Mouse (Mus musculus): Measurements from ENCODE around the gene Serinc3. TPM values are rescaled to one million over a fixed set of nuclear protein-coding genes. Genes with fewer than 3 reads are reported as not detected.

Serinc3 gene
- polyA plus RNA-seq, 1 experiment from 2014 or later, result 53.0 TPM

DNA sequence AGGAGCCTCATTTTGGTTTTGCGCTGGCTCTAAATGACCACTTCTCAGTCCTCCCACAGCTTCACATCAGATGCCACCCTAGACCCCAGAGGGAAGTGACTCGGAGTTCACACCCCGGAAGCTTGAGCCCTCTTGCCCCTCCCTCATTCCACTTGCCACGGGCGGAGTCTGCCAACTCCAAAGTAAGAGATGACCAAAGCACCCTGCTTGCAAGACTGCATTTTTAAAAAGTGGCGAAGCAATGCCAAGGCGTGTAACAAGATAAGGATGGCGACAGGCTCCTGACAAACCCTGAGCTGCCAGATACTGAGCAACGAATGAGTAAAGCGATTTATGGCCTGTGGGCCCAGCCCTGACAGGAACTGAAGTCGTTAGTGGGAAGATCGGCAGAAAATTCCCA lies 54.7 kb downstream of the Serinc3 start:
- ATAC-seq (ENCODE audit: low read depth), result no peak
- Histone ChIP-seq H3K9me3 (ENCODE audit: control insufficient read depth, low read length) (no peaks in the 10 kb centered on the region), H3K4me3 (ENCODE audit: low read depth, low read length) (no peak overlapping the region), H3K36me3 (ENCODE audit: control insufficient read depth, insufficient read depth, low read length) (no peaks in the 10 kb centered on the region), H3K4me1 (ENCODE audit: control insufficient read depth, insufficient read depth, low read length) (no peaks in the 10 kb centered on the region), H3K27ac (replicated peaks; ENCODE audit: low read depth, low read length) (no peak overlapping the region), H3K27me3 (replicated peaks; ENCODE audit: control insufficient read depth, insufficient read depth, low read length) (no peaks in the 10 kb centered on the region), H3K4me2 (ENCODE audit: low read depth, low read length) (no peak overlapping the region), H3K9ac (ENCODE audit: low read depth, low read length) (no peak overlapping the region)
- DNase-seq (ENCODE audit: low spot score), result no peak
- WGBS, result 67% methylated on average over 12 of the region's 12 CpGs

DNA sequence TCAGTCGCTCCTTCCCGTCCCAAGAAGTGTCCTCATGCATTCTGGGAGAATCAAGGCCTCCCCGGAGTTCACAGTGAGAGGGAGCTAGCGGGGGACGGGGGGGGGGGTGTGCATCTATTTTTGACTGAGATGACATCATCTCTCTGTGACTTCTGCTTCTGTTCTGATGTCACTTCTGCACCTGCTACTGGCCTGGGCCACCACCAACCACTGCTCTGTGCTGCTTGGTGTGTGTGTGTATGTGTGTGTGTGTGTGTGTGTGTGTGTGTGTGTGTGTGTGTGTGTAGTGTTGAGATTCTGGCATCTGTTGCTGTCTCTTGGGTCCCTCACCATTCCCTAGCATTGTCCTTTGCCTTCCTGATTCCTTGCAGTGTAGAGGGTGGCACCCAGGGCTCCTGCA lies 57.4 kb downstream of the Serinc3 start:
- Histone ChIP-seq H3K36me3 (ENCODE audit: control insufficient read depth, insufficient read depth, low read length) (no peaks in the 10 kb centered on the region), H3K27me3 (replicated peaks; ENCODE audit: control insufficient read depth, insufficient read depth, low read length) (no peaks in the 10 kb centered on the region), H3K4me3 (ENCODE audit: low read depth, low read length) (no peak overlapping the region), H3K9me3 (ENCODE audit: control insufficient read depth, low read length) (no peaks in the 10 kb centered on the region), H3K27ac (replicated peaks; ENCODE audit: low read depth, low read length) (no peak overlapping the region), H3K4me2 (ENCODE audit: low read depth, low read length) (no peak overlapping the region), H3K9ac (ENCODE audit: low read depth, low read length) (no peak overlapping the region), H3K4me1 (ENCODE audit: control insufficient read depth, insufficient read depth, low read length) (no peaks in the 10 kb centered on the region)
- WGBS, result 79% methylated on average over 5 of the region's 5 CpGs
- ATAC-seq (ENCODE audit: low read depth), result no peak
- no peak for DNase-seq (ENCODE audit: low spot score)

DNA sequence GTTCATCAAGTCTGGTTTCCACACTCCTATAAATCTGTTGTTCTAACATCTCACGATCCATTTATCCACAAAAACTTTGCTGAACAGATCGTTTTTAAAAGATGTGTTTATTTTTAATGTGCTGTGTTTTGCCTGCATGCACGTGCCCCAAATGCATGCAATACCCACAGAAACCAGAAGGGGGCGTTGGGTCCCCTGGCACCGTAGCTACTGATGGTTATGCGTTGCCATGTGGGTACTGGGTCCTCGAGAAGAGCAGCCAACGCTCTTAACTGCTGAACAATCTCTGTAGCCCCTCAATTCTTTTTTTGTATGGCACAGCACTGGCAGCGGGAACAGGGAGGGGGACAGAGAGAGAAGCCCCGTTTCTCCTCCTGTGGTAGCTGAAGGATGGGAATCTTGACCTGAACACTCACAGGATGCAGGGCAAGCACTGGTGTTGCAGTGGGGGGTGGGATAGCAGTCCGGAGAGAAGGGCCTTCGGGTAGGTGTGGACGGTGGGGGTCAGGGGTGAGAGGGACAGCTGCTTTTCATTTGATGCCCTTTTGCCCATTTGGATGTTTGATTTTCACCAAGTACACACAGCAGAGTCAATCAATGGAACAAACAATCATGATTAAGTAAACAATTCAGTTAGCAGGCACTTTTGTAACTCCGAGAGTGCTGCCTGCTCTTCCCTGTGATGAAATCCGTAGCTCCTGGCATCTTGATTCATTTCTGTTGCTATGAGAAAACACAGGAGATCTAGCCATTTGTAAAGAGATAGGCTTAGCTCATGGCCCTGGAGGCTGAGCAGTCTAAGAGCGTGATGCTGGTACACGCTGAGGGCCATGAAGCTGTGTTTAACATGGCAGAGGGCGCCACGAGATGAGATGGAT lies 58.3 kb downstream of the Serinc3 start:
- Histone ChIP-seq H3K9ac (ENCODE audit: low read depth, low read length) (no peak overlapping the region), H3K27me3 (replicated peaks; ENCODE audit: control insufficient read depth, insufficient read depth, low read length) (no peaks in the 10 kb centered on the region), H3K9me3 (ENCODE audit: control insufficient read depth, low read length) (no peaks in the 10 kb centered on the region), H3K4me3 (ENCODE audit: low read depth, low read length) (no peak overlapping the region), H3K4me2 (ENCODE audit: low read depth, low read length) (no peak overlapping the region), H3K27ac (replicated peaks; ENCODE audit: low read depth, low read length) (no peak overlapping the region), H3K36me3 (ENCODE audit: control insufficient read depth, insufficient read depth, low read length) (no peaks in the 10 kb centered on the region), H3K4me1 (ENCODE audit: control insufficient read depth, insufficient read depth, low read length) (no peaks in the 10 kb centered on the region)
- 38% methylated on average over 19 of the region's 19 CpGs for WGBS
- DNase-seq (ENCODE audit: low spot score) (no peak), ATAC-seq (ENCODE audit: low read depth) (no peak)

GRCm38 (mm10) chr2:163584088-163584426 lies 60.9 kb downstream of the Serinc3 start:
- Histone ChIP-seq H3K27me3 (replicated peaks; ENCODE audit: control insufficient read depth, insufficient read depth, low read length) (no peaks in the 10 kb centered on the region), H3K9ac (ENCODE audit: low read depth, low read length) (no peak overlapping the region), H3K4me3 (ENCODE audit: low read depth, low read length) (no peak overlapping the region), H3K36me3 (ENCODE audit: control insufficient read depth, insufficient read depth, low read length) (no peaks in the 10 kb centered on the region), H3K4me2 (ENCODE audit: low read depth, low read length) (no peak overlapping the region), H3K9me3 (ENCODE audit: control insufficient read depth, low read length) (no peaks in the 10 kb centered on the region), H3K4me1 (ENCODE audit: control insufficient read depth, insufficient read depth, low read length) (no peaks in the 10 kb centered on the region), H3K27ac (replicated peaks; ENCODE audit: low read depth, low read length) (no peak overlapping the region)
- 80% methylated on average over 10 of the region's 10 CpGs for WGBS
- DNase-seq (ENCODE audit: low spot score) (no peak), ATAC-seq (ENCODE audit: low read depth) (no peak)

DNA sequence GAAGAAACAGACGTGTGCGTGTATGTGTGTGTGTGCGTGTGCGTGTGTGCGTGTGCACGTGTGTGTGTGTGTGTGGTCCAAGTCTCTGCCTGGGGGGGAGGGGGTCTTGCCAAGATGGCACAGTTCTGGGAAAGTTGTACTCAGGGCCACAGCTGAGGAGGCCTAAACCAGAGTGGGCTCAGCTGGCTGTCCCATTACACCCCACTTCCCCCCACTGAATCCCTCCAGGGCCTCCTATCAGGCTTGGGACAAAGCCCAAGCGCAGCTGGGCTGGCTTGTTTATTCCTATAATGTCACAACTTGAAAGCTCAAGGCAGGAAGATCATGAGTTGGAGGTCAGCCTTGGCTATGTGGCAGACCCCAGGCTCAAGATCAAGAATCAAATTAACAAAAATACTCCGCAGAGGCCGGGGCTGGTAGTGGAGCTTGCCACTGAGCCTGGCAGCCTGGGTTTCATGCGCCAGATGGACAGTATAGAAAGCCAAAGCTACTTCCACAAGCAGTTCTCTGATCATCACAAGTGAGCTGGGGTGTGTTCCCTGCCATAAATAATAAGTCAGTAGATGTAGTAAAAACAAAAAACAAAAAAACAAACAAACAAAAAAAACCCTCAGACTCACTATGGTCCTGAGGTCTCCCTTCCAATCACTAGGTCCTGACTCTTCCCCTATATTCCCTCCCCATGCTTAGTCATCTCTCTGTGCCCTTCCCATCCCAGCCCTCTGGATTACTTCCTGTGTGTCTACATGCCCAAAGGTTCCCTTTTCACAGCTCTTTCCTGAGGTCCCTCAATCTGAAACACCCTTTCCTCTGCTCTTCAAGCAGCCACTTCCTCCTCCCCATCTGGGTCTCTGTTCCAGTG lies 61.5 kb downstream of the Serinc3 start:
- Histone ChIP-seq H3K27ac (replicated peaks; ENCODE audit: low read depth, low read length) (no peak overlapping the region), H3K27me3 (replicated peaks; ENCODE audit: control insufficient read depth, insufficient read depth, low read length) (no peaks in the 10 kb centered on the region), H3K9ac (ENCODE audit: low read depth, low read length) (no peak overlapping the region), H3K9me3 (ENCODE audit: control insufficient read depth, low read length) (no peaks in the 10 kb centered on the region), H3K4me1 (ENCODE audit: control insufficient read depth, insufficient read depth, low read length) (no peaks in the 10 kb centered on the region), H3K4me3 (ENCODE audit: low read depth, low read length) (no peak overlapping the region), H3K4me2 (ENCODE audit: low read depth, low read length) (no peak overlapping the region), H3K36me3 (ENCODE audit: control insufficient read depth, insufficient read depth, low read length) (no peaks in the 10 kb centered on the region)
- DNase-seq (ENCODE audit: low spot score), result no peak
- 94% methylated on average over 10 of the region's 10 CpGs for WGBS
- ATAC-seq (ENCODE audit: low read depth), result no peak

GRCm38 (mm10) chr2:163580069-163580945 lies 64.6 kb downstream of the Serinc3 start:
- H3K4me1 ChIP-seq (ENCODE audit: control insufficient read depth, insufficient read depth, low read length), result no peaks in the 10 kb centered on the region
- DNase-seq (ENCODE audit: low spot score) (no peak), ATAC-seq (ENCODE audit: low read depth) (no peak)
- no peak overlapping the region for H3K4me3 ChIP-seq (ENCODE audit: low read depth, low read length)
- H3K27me3 ChIP-seq (replicated peaks; ENCODE audit: control insufficient read depth, insufficient read depth, low read length), result no peaks in the 10 kb centered on the region
- no peaks in the 10 kb centered on the region for H3K36me3 ChIP-seq (ENCODE audit: control insufficient read depth, insufficient read depth, low read length)
- H3K9ac ChIP-seq (ENCODE audit: low read depth, low read length), result no peak overlapping the region
- no peaks in the 10 kb centered on the region for H3K9me3 ChIP-seq (ENCODE audit: control insufficient read depth, low read length)
- no peak overlapping the region for H3K4me2 ChIP-seq (ENCODE audit: low read depth, low read length)
- no peak overlapping the region for H3K27ac ChIP-seq (replicated peaks; ENCODE audit: low read depth, low read length)
- WGBS, result 68% methylated on average over 13 of the region's 13 CpGs

DNA sequence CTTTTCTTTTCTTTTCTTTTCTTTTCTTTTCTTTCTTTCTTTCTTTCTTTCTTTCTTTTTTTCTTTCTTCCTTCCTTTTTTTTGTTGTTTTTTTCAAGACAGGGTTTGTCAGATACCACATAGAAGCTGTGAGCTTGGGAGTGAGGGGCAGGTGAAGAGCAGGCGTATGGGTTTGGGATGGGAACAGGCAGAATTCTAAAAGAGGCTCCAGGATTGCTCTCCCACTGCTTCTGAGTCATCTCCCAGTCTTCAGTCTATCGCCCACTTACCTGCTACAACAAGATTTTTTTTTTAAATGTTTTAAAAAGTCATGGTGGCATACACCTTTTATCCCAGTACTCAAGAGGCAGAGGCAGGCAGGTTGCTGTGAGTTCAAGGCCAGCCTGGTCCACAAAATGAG lies 66.9 kb downstream of the Serinc3 start:
- H3K4me2 ChIP-seq (ENCODE audit: low read depth, low read length), result no peak overlapping the region
- no peak overlapping the region for H3K4me3 ChIP-seq (ENCODE audit: low read depth, low read length)
- H3K27ac ChIP-seq (replicated peaks; ENCODE audit: low read depth, low read length), result no peak overlapping the region
- H3K9me3 ChIP-seq (ENCODE audit: control insufficient read depth, low read length), result no peaks in the 10 kb centered on the region
- DNase-seq (ENCODE audit: low spot score) (no peak), ATAC-seq (ENCODE audit: low read depth) (no peak)
- no peaks in the 10 kb centered on the region for H3K27me3 ChIP-seq (replicated peaks; ENCODE audit: control insufficient read depth, insufficient read depth, low read length)
- no peaks in the 10 kb centered on the region for H3K4me1 ChIP-seq (ENCODE audit: control insufficient read depth, insufficient read depth, low read length)
- H3K36me3 ChIP-seq (ENCODE audit: control insufficient read depth, insufficient read depth, low read length), result no peaks in the 10 kb centered on the region
- WGBS, result 86% methylated on average over 2 of the region's 2 CpGs
- H3K9ac ChIP-seq (ENCODE audit: low read depth, low read length), result no peak overlapping the region

DNA sequence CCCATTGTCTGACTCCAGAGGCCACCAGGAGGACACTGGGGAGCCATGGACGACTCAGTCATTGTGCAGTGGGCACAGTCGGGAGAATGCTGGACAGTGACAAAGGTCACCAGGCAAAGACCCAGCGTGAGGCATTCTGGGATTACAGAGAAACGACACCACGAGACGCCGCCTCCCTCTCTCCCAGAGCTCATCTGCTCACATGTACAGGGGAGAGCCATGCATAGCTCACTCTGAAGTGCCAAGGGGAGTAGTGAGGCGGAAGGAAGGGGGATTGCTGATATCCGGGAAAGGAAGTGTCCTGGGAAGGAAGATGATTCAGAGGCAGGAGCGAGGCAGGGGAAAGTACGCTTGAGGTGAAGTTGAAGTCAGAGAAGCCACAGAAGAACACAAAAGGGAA lies 69.7 kb downstream of the Serinc3 start:
- Histone ChIP-seq H3K4me3 (ENCODE audit: low read depth, low read length) (no peak overlapping the region), H3K36me3 (ENCODE audit: control insufficient read depth, insufficient read depth, low read length) (no peaks in the 10 kb centered on the region), H3K27me3 (replicated peaks; ENCODE audit: control insufficient read depth, insufficient read depth, low read length) (no peaks in the 10 kb centered on the region), H3K4me2 (ENCODE audit: low read depth, low read length) (no peak overlapping the region), H3K9me3 (ENCODE audit: control insufficient read depth, low read length) (no peaks in the 10 kb centered on the region), H3K4me1 (ENCODE audit: control insufficient read depth, insufficient read depth, low read length) (no peaks in the 10 kb centered on the region), H3K9ac (ENCODE audit: low read depth, low read length) (no peak overlapping the region), H3K27ac (replicated peaks; ENCODE audit: low read depth, low read length) (no peak overlapping the region)
- no peak for DNase-seq (ENCODE audit: low spot score)
- no peak for ATAC-seq (ENCODE audit: low read depth)
- 56% methylated on average over 11 of the region's 11 CpGs for WGBS
